Mouse (Mus musculus) hematopoietic stem cell, adult 5-6 weeks (primary cell): ENCODE data around the gene Tmub2. TPM values are rescaled to one million over a fixed set of nuclear protein-coding genes. Genes with fewer than 3 reads are reported as not detected.
A peak's percentile ranks its signal among the peaks of the same experiment; 100 is the strongest.

Experiments
- ATAC-seq, 2 experiments: fragments of 125-278 bp in 1 of 2; replicated peaks in 1 of 2; 2 replicates each; pipeline ENCODE4 v1.8.0; 2016 to 2017; ENCODE audit warnings: inconsistent platforms in 2 of 2, mild to moderate bottlenecking in 2 of 2, moderate number of reproducible peaks in 2 of 2, low read depth in 1 of 2, moderate TSS enrichment in 1 of 2; ENCODE audit not compliant: low FRiP score in 2 of 2, poor library complexity in 2 of 2, severe bottlenecking in 2 of 2, insufficient read depth in 1 of 2, low TSS enrichment in 1 of 2
- total RNA-seq: library from RNA; stranded (forward); fragments of 172-1452, 232-1000 nt; gene quantifications from 2 replicates; pipeline ENCODE4 v1.2.3, GENCODE M21; 2017

Gene Tmub2
- total RNA-seq, 1 experiment from 2014 or later: 23.1 TPM

- no peak for ATAC-seq
These were observed 11.1 kb downstream of the Tmub2 start for GRCm38 (mm10) chr11:102295598-102296471.

GRCm38 (mm10) chr11:102296491-102297472 is 12.1 kb downstream of the Tmub2 start, which contains the start of gene Atxn7l3:
Atxn7l3 (minus strand) TSS chr11:102296631.
- peak; percentile 93 to 94 for ATAC-seq

- peak; percentile 2 to 4; a peak in 2 of 4 replicates for ATAC-seq
These were observed 13.1 kb downstream of the Tmub2 start for GRCm38 (mm10) chr11:102297577-102298556.

GRCm38 (mm10) chr11:102299839-102300238 is 15.1 kb downstream of the Tmub2 start:
- no peak for ATAC-seq

GRCm38 (mm10) chr11:102304141-102304540 is 19.4 kb downstream of the Tmub2 start:
- ATAC-seq: no peak

GRCm38 (mm10) chr11:102305359-102305758 is 20.6 kb downstream of the Tmub2 start:
- no peak for ATAC-seq

- no peak for ATAC-seq
These were observed 23.4 kb downstream of the Tmub2 start for GRCm38 (mm10) chr11:102308104-102308503.

GRCm38 (mm10) chr11:102308979-102309378 is 24.2 kb downstream of the Tmub2 start:
- ATAC-seq: peak; percentile 95 to 96

- ATAC-seq: no peak
These were observed 25.3 kb downstream of the Tmub2 start for GRCm38 (mm10) chr11:102309821-102310617.

- no peak for ATAC-seq
These were observed 26.3 kb downstream of the Tmub2 start for GRCm38 (mm10) chr11:102310768-102311695.

- no peak for ATAC-seq
These were observed 27.2 kb downstream of the Tmub2 start for GRCm38 (mm10) chr11:102311966-102312365.

- ATAC-seq: no peak
These were observed 27.9 kb downstream of the Tmub2 start for GRCm38 (mm10) chr11:102312586-102312985.

GRCm38 (mm10) chr11:102314321-102314720 is 29.6 kb downstream of the Tmub2 start:
- no peak for ATAC-seq

- ATAC-seq: no peak
These were observed 31.2 kb downstream of the Tmub2 start for GRCm38 (mm10) chr11:102315690-102316571.
